In genomic region chr2:154817089-154817488, GRCm38 (mm10) we compare ENCODE assay signal across 16 mouse cellular contexts. TPM values are rescaled to one million over a fixed set of nuclear protein-coding genes. Genes with fewer than 3 reads are reported as not detected.
DNase-seq lines count a peak whose midpoint lies in the region; ATAC-seq and TF ChIP-seq lines count a peak whose summit lies in the region.
"Had no signal": no experiment of that assay in that cellular context is flagged by ENCODE, and none has a peak within 500 bp of the region (broad histone marks: within the 10 kb centered on the region; RNA-seq: fewer than 3 reads in every experiment).

No protein-coding gene starts in this region.

- TF ChIP-seq CTCF in gastrocnemius, adult 2 months (IDR thresholded peaks at IDR 0.05) = no peak

- ATAC-seq in hindbrain, embryonic 12.5 days (ENCODE audit: low FRiP score) = no peak
- no peak for ATAC-seq in hindbrain, embryonic 11.5 days (ENCODE audit: low FRiP score)
- peak; percentile 73 for ATAC-seq in forebrain, embryonic 15.5 days (replicated peaks)
- ATAC-seq in midbrain, embryonic 16.5 days = peak; percentile 32; the same call in 1 of the 2 replicates
- ATAC-seq in kidney, embryonic 14.5 days (ENCODE audit: low FRiP score, low TSS enrichment) = no peak

- no peak overlapping the region for H3K9ac ChIP-seq in hindbrain, embryonic 12.5 days
- no peak overlapping the region for H3K9ac ChIP-seq in hindbrain, embryonic 11.5 days (ENCODE audit: low read depth, low read length)
- no peak overlapping the region for H3K9ac ChIP-seq in forebrain, embryonic 15.5 days (replicated peaks)
- H3K9ac ChIP-seq in midbrain, embryonic 16.5 days (ENCODE audit: low read depth, low read length) = no peak overlapping the region
- H3K9ac ChIP-seq in kidney, embryonic 14.5 days (ENCODE audit: low read depth, low read length) = no peak overlapping the region

- H3K27ac ChIP-seq in hindbrain, embryonic 12.5 days = peak overlapping the region; percentile 14; the same call in 1 of the 2 replicates
- no peak overlapping the region for H3K27ac ChIP-seq in hindbrain, embryonic 11.5 days (ENCODE audit: low read depth, low read length)
- H3K27ac ChIP-seq in forebrain, embryonic 15.5 days (replicated peaks) = peak overlapping the region; percentile 49
- peak overlapping the region; percentile 43 for H3K27ac ChIP-seq in midbrain, embryonic 16.5 days (ENCODE audit: low read length)
- no peak overlapping the region for H3K27ac ChIP-seq in kidney, embryonic 14.5 days (ENCODE audit: low read depth, low read length)
- H3K27ac ChIP-seq in gastrocnemius, adult 2 months = no peak overlapping the region

- no peaks in the 10 kb centered on the region for H3K36me3 ChIP-seq in hindbrain, embryonic 12.5 days
- H3K36me3 ChIP-seq in hindbrain, embryonic 11.5 days (ENCODE audit: control insufficient read depth, insufficient read depth, low read length) = no peaks in the 10 kb centered on the region
- no peaks in the 10 kb centered on the region for H3K36me3 ChIP-seq in forebrain, embryonic 15.5 days
- no peaks in the 10 kb centered on the region for H3K36me3 ChIP-seq in midbrain, embryonic 16.5 days (ENCODE audit: control insufficient read depth, insufficient read depth, low read length)
- no peaks in the 10 kb centered on the region; the same call in 1 of the 2 replicates for H3K36me3 ChIP-seq in kidney, embryonic 14.5 days (ENCODE audit: control insufficient read depth, insufficient read depth, low read length)

- DNase-seq in hindbrain, embryonic 11.5 days (ENCODE audit: low spot score) = no peak
- DNase-seq in brain, adult 2 months (ENCODE audit: low read depth, low spot score) = peak; percentile 29
- DNase-seq in c-Kit-positive CD71-positive TER-119-positive erythroid progenitor cells, embryonic 14.5 days (ENCODE audit: low spot score) = no peak
- no peak for DNase-seq in gastrocnemius, adult 2 months
- DNase-seq: lung, adult 2 months had no signal

- no peak overlapping the region for H3K4me2 ChIP-seq in hindbrain, embryonic 12.5 days (replicated peaks)
- no peak overlapping the region for H3K4me2 ChIP-seq in hindbrain, embryonic 11.5 days (replicated peaks; ENCODE audit: low read depth, low read length)
- peak overlapping the region; percentile 14; the same call in 1 of the 2 replicates for H3K4me2 ChIP-seq in forebrain, embryonic 15.5 days (replicated peaks)
- no peak overlapping the region for H3K4me2 ChIP-seq in midbrain, embryonic 16.5 days (ENCODE audit: low read length)
- no peak overlapping the region for H3K4me2 ChIP-seq in kidney, embryonic 14.5 days (replicated peaks; ENCODE audit: low read depth, low read length)

- intact Hi-C loops in gastrocnemius, adult 2 months (cut with DNase I) = loop anchor here (5.0 kb wide), 1 partner anchor 35 kb away; no protein-coding TSS in a partner anchor

- no peak overlapping the region for H3K4me3 ChIP-seq in hindbrain, embryonic 12.5 days
- H3K4me3 ChIP-seq in hindbrain, embryonic 11.5 days (ENCODE audit: low read depth, low read length) = no peak overlapping the region
- H3K4me3 ChIP-seq in forebrain, embryonic 15.5 days = no peak overlapping the region
- H3K4me3 ChIP-seq in midbrain, embryonic 16.5 days (ENCODE audit: low read depth, low read length) = no peak overlapping the region
- no peak overlapping the region for H3K4me3 ChIP-seq in kidney, embryonic 14.5 days (ENCODE audit: low read length)
- H3K4me3 ChIP-seq in gastrocnemius, adult 2 months = no peak overlapping the region
- H3K4me3 ChIP-seq: erythroblast, embryonic 14.5 days had no signal

- H3K9me3 ChIP-seq in hindbrain, embryonic 12.5 days (replicated peaks) = no peaks in the 10 kb centered on the region
- H3K9me3 ChIP-seq in hindbrain, embryonic 11.5 days (ENCODE audit: control insufficient read depth, low read length) = no peaks in the 10 kb centered on the region
- no peaks in the 10 kb centered on the region for H3K9me3 ChIP-seq in forebrain, embryonic 15.5 days
- H3K9me3 ChIP-seq in midbrain, embryonic 16.5 days (replicated peaks; ENCODE audit: control insufficient read depth, low read length, poor library complexity, severe bottlenecking) = no peaks in the 10 kb centered on the region
- H3K9me3 ChIP-seq in kidney, embryonic 14.5 days (ENCODE audit: control insufficient read depth, low read length) = no peaks in the 10 kb centered on the region

- 52% methylated on average over 3 of the region's 3 CpGs for WGBS in hindbrain, embryonic 12.5 days
- 61% methylated on average over 3 of the region's 3 CpGs for WGBS in hindbrain, embryonic 11.5 days
- 14% methylated on average over 3 of the region's 3 CpGs for WGBS in forebrain, embryonic 15.5 days
- WGBS in midbrain, embryonic 16.5 days = 23% methylated on average over 3 of the region's 3 CpGs
- 42% methylated on average over 3 of the region's 3 CpGs for WGBS in kidney, embryonic 14.5 days

- no peaks in the 10 kb centered on the region for H3K27me3 ChIP-seq in hindbrain, embryonic 12.5 days
- no peaks in the 10 kb centered on the region for H3K27me3 ChIP-seq in hindbrain, embryonic 11.5 days (ENCODE audit: control insufficient read depth, insufficient read depth, low read length)
- no peaks in the 10 kb centered on the region for H3K27me3 ChIP-seq in forebrain, embryonic 15.5 days
- H3K27me3 ChIP-seq in midbrain, embryonic 16.5 days (ENCODE audit: control insufficient read depth, insufficient read depth, low read depth, low read length) = no peaks in the 10 kb centered on the region
- no peaks in the 10 kb centered on the region for H3K27me3 ChIP-seq in kidney, embryonic 14.5 days (ENCODE audit: control insufficient read depth, insufficient read depth, low read length)

- H3K4me1 ChIP-seq in hindbrain, embryonic 12.5 days = peaks cover 13% of the 10 kb centered on the region
- H3K4me1 ChIP-seq in hindbrain, embryonic 11.5 days (replicated peaks; ENCODE audit: control insufficient read depth, insufficient read depth, low read length) = no peaks in the 10 kb centered on the region
- H3K4me1 ChIP-seq in forebrain, embryonic 15.5 days = peaks cover 37% of the 10 kb centered on the region
- peaks cover 14% of the 10 kb centered on the region for H3K4me1 ChIP-seq in midbrain, embryonic 16.5 days (ENCODE audit: control insufficient read depth, insufficient read depth, low read length)
- H3K4me1 ChIP-seq in kidney, embryonic 14.5 days (ENCODE audit: control insufficient read depth, insufficient read depth, low read length) = peaks cover 16% of the 10 kb centered on the region; the same call in 1 of the 2 replicates

RNA-seq across cellular contexts. Expression of gene a, which starts 25.9 kb away (rescaled TPM):
- 1.7 and 3.0 TPM in 2 replicates for polyA plus RNA-seq in hindbrain, embryonic 12.5 days (2016; fragmentation: Nextera tagmentation; extraction: Ambion mirVana)
- polyA plus RNA-seq in hindbrain, embryonic 11.5 days (2014; fragmentation: Nextera tagmentation; extraction: Ambion mirVana) = 0.99 and 1.3 TPM in 2 replicates
- polyA plus RNA-seq in forebrain, embryonic 15.5 days (2015; fragmentation: Nextera tagmentation; extraction: Ambion mirVana) = 0.50 and 0.55 TPM in 2 replicates
- 0.54 and 1.5 TPM in 2 replicates for polyA plus RNA-seq in midbrain, embryonic 16.5 days (2015; fragmentation: Nextera tagmentation; extraction: Ambion mirVana)
- polyA plus RNA-seq in kidney, embryonic 14.5 days (2014; fragmentation: Nextera tagmentation; extraction: Ambion mirVana) = not detected in 2 replicates
- total RNA-seq in gastrocnemius, adult 2 months (2021) = not detected
- total RNA-seq: adrenal gland, adult 18-20 months; gastrocnemius, adult 18-20 months; heart, postnatal 25 days; layer of hippocampus, postnatal 25 days; left cerebral cortex, postnatal 25 days; megakaryocyte progenitor cell, adult 5-6 weeks had no signal
- polyA plus RNA-seq: erythroblast, embryonic 14.5 days; lung, adult 2 months had no signal

RNA-seq across cellular contexts. Expression of gene Raly, which starts 26.2 kb away (rescaled TPM):
- polyA plus RNA-seq in hindbrain, embryonic 12.5 days (2016; fragmentation: Nextera tagmentation; extraction: Ambion mirVana) = 34.1 and 37.7 TPM in 2 replicates
- polyA plus RNA-seq in hindbrain, embryonic 11.5 days (2014; fragmentation: Nextera tagmentation; extraction: Ambion mirVana) = 61.8 and 76.6 TPM in 2 replicates
- 37.1 and 38.2 TPM in 2 replicates for polyA plus RNA-seq in forebrain, embryonic 15.5 days (2015; fragmentation: Nextera tagmentation; extraction: Ambion mirVana)
- 24.0 and 27.3 TPM in 2 replicates for polyA plus RNA-seq in midbrain, embryonic 16.5 days (2015; fragmentation: Nextera tagmentation; extraction: Ambion mirVana)
- polyA plus RNA-seq in kidney, embryonic 14.5 days (2014; fragmentation: Nextera tagmentation; extraction: Ambion mirVana) = 68.8 and 310 TPM in 2 replicates
- 10 to 100 TPM; 62.5 to 70.7 TPM for total RNA-seq in gastrocnemius, adult 2 months (2021)

RNA-seq across cellular contexts. Expression of gene Gm14214, which starts 47.3 kb away (rescaled TPM):
- 0.36 TPM in 1 of 2 replicates, not detected in the other for polyA plus RNA-seq in hindbrain, embryonic 12.5 days (2016; fragmentation: Nextera tagmentation; extraction: Ambion mirVana)
- not detected in 2 replicates for polyA plus RNA-seq in hindbrain, embryonic 11.5 days (2014; fragmentation: Nextera tagmentation; extraction: Ambion mirVana)
- polyA plus RNA-seq in forebrain, embryonic 15.5 days (2015; fragmentation: Nextera tagmentation; extraction: Ambion mirVana) = not detected in 2 replicates
- polyA plus RNA-seq in midbrain, embryonic 16.5 days (2015; fragmentation: Nextera tagmentation; extraction: Ambion mirVana) = not detected in 2 replicates
- polyA plus RNA-seq in kidney, embryonic 14.5 days (2014; fragmentation: Nextera tagmentation; extraction: Ambion mirVana) = not detected in 2 replicates
- total RNA-seq in gastrocnemius, adult 2 months (2021) = not detected
- total RNA-seq: adrenal gland, adult 18-20 months; gastrocnemius, adult 18-20 months; heart, postnatal 25 days; layer of hippocampus, postnatal 25 days; left cerebral cortex, postnatal 25 days; megakaryocyte progenitor cell, adult 5-6 weeks had no signal
- polyA plus RNA-seq: erythroblast, embryonic 14.5 days; lung, adult 2 months had no signal

Comparison
In these comparisons a context has a peak if more than half of its experiments do, and no peak if none do; other contexts are left out.
1. H3K27ac ChIP-seq: peak in hindbrain, embryonic 12.5 days (single experiment), forebrain, embryonic 15.5 days (single experiment) and midbrain, embryonic 16.5 days (single experiment); none in hindbrain, embryonic 11.5 days (single experiment), kidney, embryonic 14.5 days (single experiment) and gastrocnemius, adult 2 months (single experiment).
2. ATAC-seq: peak in forebrain, embryonic 15.5 days (single experiment) and midbrain, embryonic 16.5 days (single experiment); none in hindbrain, embryonic 12.5 days (single experiment), hindbrain, embryonic 11.5 days (single experiment) and kidney, embryonic 14.5 days (single experiment).